35 mouse cellular contexts compared by ENCODE assay signal in genomic region chr2:85157382-85157781, GRCm38 (mm10). TPM values are rescaled to one million over a fixed set of nuclear protein-coding genes. Genes with fewer than 3 reads are reported as not detected.
"Had no signal": no experiment of that assay in that cellular context is flagged by ENCODE, and none has a peak within 500 bp of the region (broad histone marks: within the 10 kb centered on the region; RNA-seq: fewer than 3 reads in every experiment).

No protein-coding gene starts in this region.

- H3K9me3 ChIP-seq: limb, embryonic 10.5 days; limb, embryonic 12.5 days; limb, embryonic 13.5 days; limb, embryonic 15.5 days; liver, embryonic 12.5 days; liver, embryonic 13.5 days; liver, embryonic 15.5 days; lung, embryonic 15.5 days; megakaryocyte, embryonic 14.5 days; midbrain, embryonic 10.5 days; midbrain, embryonic 12.5 days; midbrain, embryonic 13.5 days; midbrain, embryonic 15.5 days; neural tube, embryonic 12.5 days had no signal

- H3K4me2 ChIP-seq: limb, embryonic 12.5 days; limb, embryonic 13.5 days; limb, embryonic 15.5 days; liver, embryonic 11.5 days; liver, embryonic 12.5 days; liver, embryonic 13.5 days; liver, embryonic 15.5 days; lung, embryonic 14.5 days; lung, embryonic 15.5 days; midbrain, embryonic 11.5 days; midbrain, embryonic 12.5 days; midbrain, embryonic 13.5 days; midbrain, embryonic 15.5 days; neural tube, embryonic 12.5 days had no signal

- H3K4me3 ChIP-seq: limb, embryonic 10.5 days; limb, embryonic 12.5 days; limb, embryonic 13.5 days; limb, embryonic 15.5 days; liver, embryonic 12.5 days; liver, embryonic 13.5 days; liver, embryonic 15.5 days; lung, embryonic 15.5 days; megakaryocyte, embryonic 14.5 days; midbrain, embryonic 10.5 days; midbrain, embryonic 12.5 days; midbrain, embryonic 13.5 days; midbrain, embryonic 15.5 days; myocyte; neural tube, embryonic 12.5 days had no signal

- H3K36me3 ChIP-seq: limb, embryonic 10.5 days; limb, embryonic 12.5 days; limb, embryonic 13.5 days; limb, embryonic 15.5 days; liver, embryonic 12.5 days; liver, embryonic 13.5 days; liver, embryonic 15.5 days; lung, embryonic 15.5 days; midbrain, embryonic 10.5 days; midbrain, embryonic 12.5 days; midbrain, embryonic 13.5 days; midbrain, embryonic 15.5 days; neural tube, embryonic 12.5 days had no signal

- H3K9ac ChIP-seq: limb, embryonic 12.5 days; limb, embryonic 13.5 days; limb, embryonic 15.5 days; liver, embryonic 12.5 days; liver, embryonic 13.5 days; liver, embryonic 14.5 days; liver, embryonic 15.5 days; liver, postnatal 0 days; lung, embryonic 14.5 days; lung, embryonic 15.5 days; midbrain, embryonic 12.5 days; midbrain, embryonic 13.5 days; midbrain, embryonic 15.5 days; neural tube, embryonic 12.5 days had no signal

- H3K27ac ChIP-seq: limb, embryonic 10.5 days; limb, embryonic 12.5 days; limb, embryonic 13.5 days; limb, embryonic 15.5 days; liver, embryonic 12.5 days; liver, embryonic 13.5 days; liver, embryonic 14.5 days; liver, embryonic 15.5 days; lung, embryonic 15.5 days; macrophage; midbrain, embryonic 10.5 days; midbrain, embryonic 12.5 days; midbrain, embryonic 13.5 days; midbrain, embryonic 15.5 days; neural tube, embryonic 12.5 days had no signal

- H3K4me1 ChIP-seq: limb, embryonic 12.5 days; limb, embryonic 15.5 days; liver, embryonic 12.5 days; liver, embryonic 13.5 days; liver, embryonic 15.5 days; megakaryocyte, embryonic 14.5 days had no signal

- H3K27me3 ChIP-seq: limb, embryonic 12.5 days; limb, embryonic 13.5 days; limb, embryonic 15.5 days; liver, embryonic 12.5 days; liver, embryonic 13.5 days; liver, embryonic 15.5 days; lung, embryonic 15.5 days; megakaryocyte, embryonic 14.5 days; midbrain, embryonic 12.5 days; midbrain, embryonic 13.5 days; midbrain, embryonic 15.5 days; neural tube, embryonic 12.5 days had no signal

- DNase-seq: left cerebral cortex, postnatal 4 days; liver; liver, embryonic 13.5 days; liver, postnatal 0 days; lung, adult 18-20 months; lung, adult 2 months; lung, embryonic 14.5 days; lung, postnatal 10 days; lung, postnatal 14 days; lung, postnatal 36 days; lung, postnatal 4 days; midbrain, embryonic 14.5 days had no signal

RNA-seq across cellular contexts. Expression of gene Aplnr, which starts 21.4 kb away (rescaled TPM):
- total RNA-seq: megakaryocyte-erythroid progenitor cell, adult 5-6 weeks; monocyte, adult 5-6 weeks had no signal
- polyA plus RNA-seq: macrophage had no signal

RNA-seq across cellular contexts. Expression of gene Lrrc55, which starts 39.6 kb away (rescaled TPM):
- total RNA-seq: liver, adult 2 months; megakaryocyte progenitor cell, adult 5-6 weeks; megakaryocyte, adult 5-6 weeks; megakaryocyte-erythroid progenitor cell, adult 5-6 weeks; monocyte, adult 5-6 weeks had no signal
- polyA plus RNA-seq: liver, adult 2 months; macrophage had no signal
